Mouse (Mus musculus) Muller cell, postnatal 12 days (primary cell): Measurements from ENCODE around the gene Vegfc.
A peak's percentile ranks its signal among the peaks of the same experiment; 100 is the strongest.

Experiments
- DNase-seq: peaks from one replicate; pipeline ENCODE4 v3.0.0-alpha.2; 2015; ENCODE audit errors: inconsistent ontology term

Vegfc gene

GRCm38 (mm10) chr8:54077271-54078120, at the start of gene Vegfc:
TSS of gene Vegfc (plus strand) at chr8:54077606.
- DNase-seq, result peak; percentile 81

- no peak for DNase-seq
Observed at GRCm38 (mm10) chr8:54034584-54034983, 42.8 kb upstream of the Vegfc start.

GRCm38 (mm10) chr8:54042601-54043000, 34.8 kb upstream of the Vegfc start:
- no peak for DNase-seq

- DNase-seq, result no peak
Observed at GRCm38 (mm10) chr8:54043468-54043867, 33.9 kb upstream of the Vegfc start.

- DNase-seq, result peak; percentile 69
Observed at GRCm38 (mm10) chr8:54053210-54053609, 24.2 kb upstream of the Vegfc start.

- DNase-seq, result no peak
Observed at GRCm38 (mm10) chr8:54065492-54065891, 11.9 kb upstream of the Vegfc start.

GRCm38 (mm10) chr8:54076301-54076700, 1.1 kb upstream of the Vegfc start:
- no peak for DNase-seq

GRCm38 (mm10) chr8:54076791-54077270, 575 bp upstream of the Vegfc start:
- DNase-seq, result no peak

GRCm38 (mm10) chr8:54078121-54078440, 675 bp downstream of the Vegfc start:
- peak; percentile 66 for DNase-seq

- DNase-seq, result no peak
Observed at GRCm38 (mm10) chr8:54079001-54079400, 1.6 kb downstream of the Vegfc start.

GRCm38 (mm10) chr8:54079601-54080000, 2.2 kb downstream of the Vegfc start:
- no peak for DNase-seq

- no peak for DNase-seq
Observed at GRCm38 (mm10) chr8:54085896-54086295, 8.5 kb downstream of the Vegfc start.

GRCm38 (mm10) chr8:54087114-54087513, 9.7 kb downstream of the Vegfc start:
- no peak for DNase-seq

GRCm38 (mm10) chr8:54089204-54089603, 11.8 kb downstream of the Vegfc start:
- DNase-seq, result no peak

- DNase-seq, result peak; percentile 89
Observed at GRCm38 (mm10) chr8:54089901-54090300, 12.5 kb downstream of the Vegfc start.

GRCm38 (mm10) chr8:54100058-54100457, 22.7 kb downstream of the Vegfc start:
- no peak for DNase-seq

- peak; percentile 74 for DNase-seq
Observed at GRCm38 (mm10) chr8:54114581-54114980, 37.2 kb downstream of the Vegfc start.

GRCm38 (mm10) chr8:54120115-54120514, 42.7 kb downstream of the Vegfc start:
- DNase-seq, result no peak

GRCm38 (mm10) chr8:54121942-54122341, 44.5 kb downstream of the Vegfc start:
- no peak for DNase-seq

- no peak for DNase-seq
Observed at GRCm38 (mm10) chr8:54122345-54122744, 44.9 kb downstream of the Vegfc start.

GRCm38 (mm10) chr8:54130558-54130957, 53.2 kb downstream of the Vegfc start:
- no peak for DNase-seq

GRCm38 (mm10) chr8:54153240-54153639, 75.8 kb downstream of the Vegfc start:
- DNase-seq, result no peak

GRCm38 (mm10) chr8:54163505-54163904, 86.1 kb downstream of the Vegfc start:
- DNase-seq, result peak; percentile 63

- DNase-seq, result no peak
Observed at GRCm38 (mm10) chr8:54185336-54185735, 107.9 kb downstream of the Vegfc start.
